Mouse (Mus musculus): ENCODE data around the gene Max. TPM values are rescaled to one million over a fixed set of nuclear protein-coding genes. Genes with fewer than 3 reads are reported as not detected.

The Max gene
- total and polyA plus RNA-seq, 2 experiments, result 8.6 to 10.1 TPM

DNA sequence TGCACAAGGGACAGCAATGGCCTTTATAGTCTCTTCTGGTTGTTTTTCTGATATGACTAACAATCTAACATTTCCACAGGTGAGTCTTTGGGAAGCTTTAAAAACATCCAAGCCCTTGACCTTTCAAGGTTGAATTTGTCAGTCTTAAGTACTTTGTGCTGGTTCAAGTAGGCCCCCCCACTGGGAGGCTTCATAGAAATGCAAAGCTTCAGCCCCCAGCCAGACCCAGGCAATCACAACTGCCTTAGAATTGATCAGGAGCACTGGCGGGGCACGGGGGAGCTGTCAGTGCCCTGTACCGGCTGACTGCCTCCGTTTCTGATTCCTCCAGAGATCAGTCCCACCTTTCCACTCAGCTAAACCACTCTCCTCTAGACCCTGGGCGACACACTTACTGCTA lies 3.1 kb upstream of the Max start:
- TF ChIP-seq POLR2A (IDR thresholded peaks at IDR 0.05; ENCODE audit: extremely low read depth, insufficient read depth, low read length), result no peak
- TF ChIP-seq CTCF (IDR thresholded peaks at IDR 0.05; ENCODE audit: low read depth, low read length), result no peak
- 79% methylated on average over 5 of the region's 5 CpGs for WGBS
- H3K27me3 ChIP-seq (ENCODE audit: control insufficient read depth, insufficient read depth, low read length), result no peaks in the 10 kb centered on the region
- DNase-seq (ENCODE audit: extremely low read depth, low read depth, low spot score), result no peak
- peaks cover 2% of the 10 kb centered on the region for H3K4me1 ChIP-seq (ENCODE audit: control insufficient read depth, insufficient read depth, low read length)
- no peaks in the 10 kb centered on the region for H3K36me3 ChIP-seq (ENCODE audit: control insufficient read depth, insufficient read depth, low read length)
- peaks cover 10% of the 10 kb centered on the region; the same call in 1 of the 2 replicates for H3K79me2 ChIP-seq (ENCODE audit: control insufficient read depth, insufficient read depth, low read length)
- no peak overlapping the region for H3K4me3 ChIP-seq (ENCODE audit: insufficient read depth, low read depth, low read length)
- H3K27ac ChIP-seq (replicated peaks; ENCODE audit: insufficient read depth, low read depth, low read length), result no peak overlapping the region
- no peak overlapping the region for H3K9ac ChIP-seq (ENCODE audit: low read depth, low read length)

DNA sequence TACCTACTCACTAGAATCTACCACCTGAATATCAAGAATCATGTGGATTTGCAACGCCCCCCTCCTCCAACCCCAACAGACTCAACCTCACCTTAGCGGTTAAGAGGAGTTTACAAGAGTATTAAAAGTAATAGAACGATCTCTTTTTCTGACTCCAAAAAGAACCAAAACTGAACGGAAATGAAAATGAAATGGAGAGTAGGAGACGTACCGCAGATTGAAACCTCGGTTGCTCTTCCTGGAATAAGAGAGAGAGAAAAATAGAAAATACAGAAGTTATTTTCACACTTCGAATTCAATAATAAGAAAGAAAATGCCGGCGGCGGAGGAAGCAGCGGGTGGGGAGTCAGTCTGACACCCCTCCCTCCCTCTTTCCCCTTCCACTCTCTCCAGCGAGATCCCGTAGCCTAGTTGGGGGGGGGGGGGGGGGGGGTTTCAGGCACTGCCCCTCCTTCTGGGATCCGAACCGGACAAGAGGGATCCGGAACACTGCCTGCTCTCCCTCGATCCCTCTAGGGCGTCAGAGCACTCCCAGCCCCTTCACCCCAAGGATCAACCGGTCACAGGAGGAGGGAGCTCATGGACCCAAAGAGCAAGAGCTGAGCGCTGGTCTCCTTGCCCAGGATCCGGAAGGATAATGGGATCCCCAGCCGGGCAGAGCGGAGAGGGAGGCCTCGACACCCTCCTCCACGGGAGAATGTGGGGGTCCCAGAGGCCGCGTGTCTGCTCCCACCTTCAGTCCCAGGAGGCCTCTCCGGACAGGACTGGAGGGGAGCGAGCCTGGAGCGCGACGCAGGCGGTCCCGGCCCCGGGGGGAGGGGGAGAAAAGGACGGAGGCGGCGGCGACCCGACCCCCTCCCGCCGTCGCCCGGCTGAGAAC lies 709 bp downstream of the Max start:
- Histone ChIP-seq H3K36me3 (ENCODE audit: control insufficient read depth, insufficient read depth, low read length) (0 out of 2 replicates have a peak, but pooled peaks cover 4% of the 10 kb centered on the region), H3K27ac (replicated peaks; ENCODE audit: insufficient read depth, low read depth, low read length) (peak overlapping the region; percentile 33), H3K79me2 (ENCODE audit: control insufficient read depth, insufficient read depth, low read length) (peaks cover 10% of the 10 kb centered on the region; the same call in 1 of the 2 replicates), H3K9ac (ENCODE audit: low read depth, low read length) (peak overlapping the region; percentile 66), H3K27me3 (ENCODE audit: control insufficient read depth, insufficient read depth, low read length) (no peaks in the 10 kb centered on the region), H3K4me3 (ENCODE audit: insufficient read depth, low read depth, low read length) (peak overlapping the region; percentile 76), H3K4me1 (ENCODE audit: control insufficient read depth, insufficient read depth, low read length) (peaks cover 2% of the 10 kb centered on the region)
- WGBS, result 4% methylated on average over 41 of the region's 45 CpGs
- TF ChIP-seq CTCF (IDR thresholded peaks at IDR 0.05; ENCODE audit: low read depth, low read length) (no peak), POLR2A (IDR thresholded peaks at IDR 0.05; ENCODE audit: extremely low read depth, insufficient read depth, low read length) (no peak)
- DNase-seq (ENCODE audit: extremely low read depth, low read depth, low spot score), result no peak

DNA sequence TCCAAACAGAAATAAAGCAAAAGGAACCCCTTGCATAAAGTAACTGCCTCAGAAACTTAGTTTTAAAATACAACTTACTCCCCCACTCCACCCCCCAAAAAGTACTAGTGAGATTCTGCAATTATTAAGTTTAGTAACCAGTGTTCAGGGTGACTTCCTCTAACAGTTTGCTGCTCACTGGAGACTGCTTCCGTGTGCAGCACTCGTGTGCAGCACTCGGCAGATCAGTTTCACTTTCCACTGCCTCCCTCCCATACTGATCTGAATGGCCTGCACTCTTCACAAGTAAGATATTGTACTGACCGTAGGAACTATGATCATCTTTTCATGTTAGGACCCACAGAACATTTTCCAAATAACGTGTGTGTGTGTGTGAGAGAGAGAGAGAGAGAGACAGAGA lies 4.3 kb downstream of the Max start:
- 37% methylated on average over 5 of the region's 5 CpGs for WGBS
- peaks cover 19% of the 10 kb centered on the region for H3K4me1 ChIP-seq (ENCODE audit: control insufficient read depth, insufficient read depth, low read length)
- no peak for TF ChIP-seq CTCF (IDR thresholded peaks at IDR 0.05; ENCODE audit: low read depth, low read length)
- TF ChIP-seq POLR2A (IDR thresholded peaks at IDR 0.05; ENCODE audit: extremely low read depth, insufficient read depth, low read length), result no peak
- H3K4me3 ChIP-seq (ENCODE audit: insufficient read depth, low read depth, low read length), result no peak overlapping the region
- peaks cover 18% of the 10 kb centered on the region; the same call in 1 of the 2 replicates for H3K79me2 ChIP-seq (ENCODE audit: control insufficient read depth, insufficient read depth, low read length)
- peak; percentile 33 for DNase-seq (ENCODE audit: extremely low read depth, low read depth, low spot score)
- no peaks in the 10 kb centered on the region for H3K27me3 ChIP-seq (ENCODE audit: control insufficient read depth, insufficient read depth, low read length)
- H3K9ac ChIP-seq (ENCODE audit: low read depth, low read length), result no peak overlapping the region
- peaks cover 13% of the 10 kb centered on the region for H3K36me3 ChIP-seq (ENCODE audit: control insufficient read depth, insufficient read depth, low read length)
- no peak overlapping the region for H3K27ac ChIP-seq (replicated peaks; ENCODE audit: insufficient read depth, low read depth, low read length)

DNA sequence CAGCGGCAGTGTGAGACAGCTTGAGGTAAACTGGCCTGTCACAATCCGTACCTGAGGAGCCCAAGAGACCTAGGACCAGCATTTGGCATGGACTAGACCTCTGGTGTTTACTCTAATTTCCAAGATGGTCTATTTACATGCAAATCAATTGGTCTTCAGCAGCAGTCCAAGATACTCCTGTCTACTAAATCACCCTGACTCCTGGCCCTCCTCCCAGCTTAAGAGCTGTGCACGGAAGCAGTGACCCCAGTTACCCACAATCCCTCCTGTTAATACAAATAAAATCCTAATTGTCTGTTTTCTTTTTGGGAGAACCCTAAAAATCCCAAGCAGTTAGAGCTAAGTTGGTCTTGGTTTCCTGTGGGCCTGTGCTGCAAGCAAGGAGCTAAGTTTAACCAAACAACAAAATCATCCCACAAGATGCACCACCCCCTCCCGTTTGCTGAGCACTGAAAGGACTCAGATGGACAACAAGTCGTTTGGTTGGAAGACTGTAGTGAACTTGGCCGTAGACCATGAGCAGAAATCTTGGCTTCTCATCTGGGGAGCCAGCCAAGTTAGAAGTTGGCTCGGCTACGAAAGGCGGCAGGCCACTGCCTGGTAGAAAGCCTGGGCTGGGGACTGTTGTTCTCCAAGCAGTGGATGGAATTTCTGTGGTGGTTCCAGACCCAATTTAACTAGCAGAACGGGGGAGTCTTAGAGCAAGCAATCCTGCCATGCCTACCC lies 7.1 kb downstream of the Max start:
- Histone ChIP-seq H3K36me3 (ENCODE audit: control insufficient read depth, insufficient read depth, low read length) (peaks cover 39% of the 10 kb centered on the region), H3K27me3 (ENCODE audit: control insufficient read depth, insufficient read depth, low read length) (no peaks in the 10 kb centered on the region), H3K79me2 (ENCODE audit: control insufficient read depth, insufficient read depth, low read length) (peaks cover 11% of the 10 kb centered on the region; the same call in 1 of the 2 replicates), H3K4me1 (ENCODE audit: control insufficient read depth, insufficient read depth, low read length) (peaks cover 20% of the 10 kb centered on the region), H3K4me3 (ENCODE audit: insufficient read depth, low read depth, low read length) (no peak overlapping the region), H3K9ac (ENCODE audit: low read depth, low read length) (no peak overlapping the region), H3K27ac (replicated peaks; ENCODE audit: insufficient read depth, low read depth, low read length) (peak overlapping the region; percentile 76)
- WGBS, result 15% methylated on average over 10 of the region's 10 CpGs
- TF ChIP-seq CTCF (IDR thresholded peaks at IDR 0.05; ENCODE audit: low read depth, low read length) (no peak), POLR2A (IDR thresholded peaks at IDR 0.05; ENCODE audit: extremely low read depth, insufficient read depth, low read length) (no peak)
- peak; percentile 90 for DNase-seq (ENCODE audit: extremely low read depth, low read depth, low spot score)

DNA sequence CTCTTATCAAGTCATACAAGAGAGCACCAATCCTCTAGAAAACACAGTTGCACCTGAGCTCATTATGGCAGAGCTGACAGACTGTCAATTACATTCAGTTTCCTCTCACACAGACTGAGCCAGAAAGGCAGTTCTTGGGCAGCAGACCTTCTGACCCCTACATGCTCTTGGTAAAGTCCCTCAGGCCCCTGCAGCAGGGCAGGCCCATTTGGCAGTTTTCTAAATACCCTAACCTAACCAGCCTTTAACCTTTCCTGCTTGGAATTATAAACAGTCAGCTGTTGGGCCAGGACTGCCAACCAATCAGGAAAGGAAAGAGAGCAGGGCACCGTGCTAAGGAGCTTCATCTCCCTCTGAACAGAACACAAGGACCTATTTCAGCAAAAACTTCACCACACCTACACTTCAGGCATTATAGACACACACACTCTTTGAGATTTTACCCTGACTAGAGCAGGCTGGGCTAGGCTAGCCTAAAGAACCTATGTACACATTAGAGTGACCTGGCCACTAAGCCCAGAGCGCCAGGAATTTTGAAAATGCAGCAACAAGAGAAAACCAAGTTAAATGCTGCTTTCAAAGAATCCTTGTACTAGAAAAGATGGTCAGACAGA lies 8.1 kb downstream of the Max start:
- 59% methylated on average over 2 of the region's 2 CpGs for WGBS
- peaks cover 21% of the 10 kb centered on the region for H3K4me1 ChIP-seq (ENCODE audit: control insufficient read depth, insufficient read depth, low read length)
- no peak for DNase-seq (ENCODE audit: extremely low read depth, low read depth, low spot score)
- H3K27me3 ChIP-seq (ENCODE audit: control insufficient read depth, insufficient read depth, low read length), result no peaks in the 10 kb centered on the region
- H3K36me3 ChIP-seq (ENCODE audit: control insufficient read depth, insufficient read depth, low read length), result peaks cover 44% of the 10 kb centered on the region
- no peak overlapping the region for H3K9ac ChIP-seq (ENCODE audit: low read depth, low read length)
- H3K79me2 ChIP-seq (ENCODE audit: control insufficient read depth, insufficient read depth, low read length), result peaks cover 11% of the 10 kb centered on the region; the same call in 1 of the 2 replicates
- H3K27ac ChIP-seq (replicated peaks; ENCODE audit: insufficient read depth, low read depth, low read length), result no peak overlapping the region
- H3K4me3 ChIP-seq (ENCODE audit: insufficient read depth, low read depth, low read length), result no peak overlapping the region
- TF ChIP-seq CTCF (IDR thresholded peaks at IDR 0.05; ENCODE audit: low read depth, low read length), result no peak
- TF ChIP-seq POLR2A (IDR thresholded peaks at IDR 0.05; ENCODE audit: extremely low read depth, insufficient read depth, low read length), result no peak
